Mouse (Mus musculus): ENCODE data around the gene Ly6g6e.
A peak's percentile ranks its signal among the peaks of the same experiment; 100 is the strongest.

Gene Ly6g6e

DNA sequence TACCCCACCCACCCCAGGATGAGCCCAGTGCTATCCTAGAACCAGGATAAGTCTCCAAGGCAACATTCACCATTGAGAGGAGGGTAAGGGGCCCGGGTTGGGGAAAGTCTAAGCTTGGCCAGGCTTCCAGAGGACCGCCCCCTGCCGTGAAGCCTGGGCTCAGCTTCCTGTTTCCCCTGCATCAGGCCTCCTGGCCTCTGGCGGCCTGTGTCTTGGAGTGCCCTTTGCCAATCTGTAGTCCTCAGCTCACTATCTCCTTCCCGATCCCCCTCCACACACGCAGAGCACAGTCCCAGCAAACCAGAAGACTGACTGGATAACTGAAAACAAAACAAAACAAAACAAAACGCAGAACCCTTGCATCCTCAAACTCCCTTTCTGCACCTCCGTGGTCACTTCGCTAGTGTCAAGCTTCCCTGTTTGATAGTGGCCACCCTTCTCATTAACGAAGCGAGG, 27.1 kb upstream of the Ly6g6e start, which contains the start of gene Clic1:
Gene Clic1 (plus strand): TSS at position 406 of the 456 bp plus-strand sequence.
- DNase-seq (ENCODE audit: low spot score) = peak; percentile 81

DNA sequence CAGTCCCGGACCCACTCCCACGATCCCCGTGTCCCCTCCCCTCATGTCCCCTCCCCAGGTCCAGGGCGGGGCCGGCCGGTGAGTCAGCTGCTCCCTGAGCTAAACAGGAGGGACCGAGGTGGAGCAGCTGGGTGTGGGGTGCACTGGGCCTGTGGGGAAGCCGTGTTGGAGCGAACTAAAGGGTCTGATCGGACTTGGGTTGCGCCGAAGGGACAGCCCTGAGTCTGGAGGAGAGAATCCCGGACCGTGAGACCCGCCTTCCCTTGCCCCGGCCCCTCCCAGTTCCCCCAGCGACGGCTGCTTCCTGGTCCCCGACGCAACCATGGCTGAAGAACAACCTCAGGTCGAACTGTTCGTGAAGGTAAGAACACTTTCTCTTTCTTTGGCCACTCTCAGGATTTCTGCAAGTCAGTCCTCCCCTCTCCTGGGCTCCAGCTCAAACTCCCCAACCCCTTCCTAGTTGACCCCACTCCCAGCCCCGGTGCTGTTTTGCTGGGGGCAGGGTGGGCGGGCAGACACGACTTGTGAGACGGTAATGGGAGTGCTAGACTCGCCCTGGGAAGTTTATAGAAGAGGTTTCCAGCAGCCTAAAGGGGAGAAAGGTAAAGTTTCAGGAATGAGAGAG, 26.5 kb upstream of the Ly6g6e start:
- peak; percentile 85 for DNase-seq (ENCODE audit: low spot score)

DNA sequence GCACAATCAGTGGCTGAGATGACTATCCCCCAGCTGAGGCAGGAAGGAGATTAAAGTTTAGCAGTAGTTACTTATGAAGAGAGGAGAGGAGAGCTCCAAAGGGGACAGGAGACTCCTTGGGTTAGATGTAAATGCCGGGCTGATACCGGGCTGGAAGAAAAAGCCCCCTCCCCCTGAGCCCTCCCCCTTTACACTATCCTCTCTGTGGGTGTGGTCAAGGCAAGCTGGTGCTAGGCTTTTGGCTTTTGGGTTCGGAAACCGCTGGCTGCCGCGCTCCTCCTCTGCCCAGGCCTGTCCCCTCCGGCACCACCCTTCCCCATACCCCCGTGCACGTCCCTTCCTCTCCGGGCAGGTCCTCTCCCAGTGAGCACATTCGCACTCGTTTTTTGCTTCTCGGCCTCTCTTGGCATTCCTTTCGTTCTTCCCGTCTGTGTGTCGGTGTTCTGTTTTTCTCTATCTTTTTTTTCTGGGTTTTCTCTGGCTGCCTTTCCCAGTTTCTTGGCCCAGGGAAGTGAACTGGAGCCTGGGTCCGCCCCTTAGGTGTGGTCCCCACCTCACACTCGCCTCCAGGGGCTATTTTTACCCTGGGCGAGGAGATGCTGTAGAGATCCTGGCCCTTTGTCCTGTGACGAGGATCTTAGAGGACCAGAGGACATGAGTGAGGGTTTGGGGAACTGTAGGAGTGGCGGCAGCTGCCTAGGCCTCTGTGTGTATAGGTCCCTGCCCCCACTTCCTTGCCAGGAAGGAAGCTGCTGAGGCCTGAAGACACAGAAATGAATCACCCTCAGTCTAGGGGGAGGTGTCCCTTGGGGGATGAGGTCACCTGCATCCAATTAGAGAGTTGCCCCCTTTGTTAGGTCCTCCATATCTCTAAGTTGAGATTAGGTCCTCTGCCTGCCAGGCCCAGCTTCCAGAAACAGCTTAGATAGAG, 25.3 kb upstream of the Ly6g6e start:
- DNase-seq (ENCODE audit: low spot score) = peak; percentile 85

DNA sequence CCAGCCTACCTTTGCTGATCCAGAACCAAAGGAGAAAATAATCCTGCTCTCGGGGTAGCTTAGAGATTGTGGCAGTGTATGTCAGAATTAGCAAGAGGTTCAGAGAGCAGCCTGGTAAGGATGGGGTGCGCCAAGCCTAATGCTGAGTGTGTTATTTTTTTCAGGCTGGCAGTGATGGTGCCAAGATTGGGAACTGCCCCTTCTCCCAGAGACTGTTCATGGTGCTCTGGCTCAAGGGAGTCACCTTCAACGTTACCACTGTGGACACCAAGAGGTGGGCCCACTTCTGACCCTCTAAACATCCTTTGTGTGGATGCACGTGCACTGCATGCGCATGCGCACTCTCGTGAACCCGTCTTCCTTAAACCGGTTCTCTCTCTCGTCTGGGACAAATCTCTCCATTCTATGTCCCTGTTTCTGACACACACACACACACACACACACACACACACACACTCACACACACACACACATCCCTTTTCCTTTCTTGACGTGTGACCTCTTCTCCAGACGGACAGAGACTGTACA, 24.4 kb upstream of the Ly6g6e start:
- DNase-seq (ENCODE audit: low spot score) = no peak

DNA sequence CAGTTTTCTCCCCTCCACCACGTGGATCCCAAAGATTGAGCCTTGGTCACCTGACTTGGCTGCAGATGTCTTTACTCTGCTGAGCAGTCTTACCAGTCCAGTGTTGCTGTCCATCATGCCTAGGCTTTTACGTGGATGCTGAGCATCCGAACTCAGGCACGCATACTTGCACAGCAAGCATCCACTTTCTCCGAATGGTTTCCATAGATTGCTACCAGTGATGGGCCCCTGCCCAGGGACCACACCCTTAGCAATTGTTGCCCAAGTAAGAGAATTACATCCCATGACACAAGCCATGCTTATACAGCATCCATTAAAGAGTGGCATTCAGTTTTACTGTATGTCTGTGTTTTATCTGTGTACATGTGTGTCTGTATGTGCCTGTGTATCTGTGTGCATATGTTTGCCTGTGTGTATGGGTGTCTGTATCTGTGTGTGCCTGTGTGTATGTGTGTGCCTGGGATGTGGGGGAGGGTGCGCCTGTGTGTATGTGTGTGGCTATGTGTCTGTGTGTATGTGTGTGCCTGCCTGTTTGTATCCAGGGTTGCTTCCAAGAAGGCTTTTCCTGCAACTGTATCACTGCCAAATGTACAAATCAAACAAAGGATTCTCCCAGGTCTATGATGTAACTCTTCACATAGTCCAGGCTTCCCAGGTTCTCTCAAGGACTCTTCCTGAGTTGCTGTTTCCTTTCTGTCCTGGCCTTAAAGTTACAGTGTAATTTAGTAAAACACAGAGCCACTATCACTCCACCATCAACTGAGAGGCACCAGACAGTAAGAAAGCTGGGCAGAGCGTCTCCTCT, 20.8 kb upstream of the Ly6g6e start:
- DNase-seq (ENCODE audit: low spot score) = no peak

DNA sequence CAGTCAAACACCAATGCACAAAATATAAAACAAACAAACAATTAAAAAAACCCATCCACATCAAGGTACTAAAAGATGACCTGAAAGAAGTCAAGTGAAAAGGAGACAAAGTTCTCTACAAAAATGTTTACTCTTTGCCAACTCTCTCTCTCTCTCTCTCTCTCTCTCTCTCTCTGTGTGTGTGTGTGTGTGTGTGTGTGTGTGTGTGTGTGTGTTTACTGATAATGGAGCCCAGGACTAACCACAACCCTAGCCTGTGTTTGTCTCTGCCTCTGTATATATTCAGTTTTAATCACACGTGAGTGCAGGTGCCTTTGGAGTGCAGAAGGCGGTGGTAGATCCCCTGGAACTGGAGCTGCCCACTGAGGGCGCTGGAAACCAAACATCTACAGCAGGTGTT, 19.6 kb upstream of the Ly6g6e start:
- DNase-seq (ENCODE audit: low spot score) = no peak

DNA sequence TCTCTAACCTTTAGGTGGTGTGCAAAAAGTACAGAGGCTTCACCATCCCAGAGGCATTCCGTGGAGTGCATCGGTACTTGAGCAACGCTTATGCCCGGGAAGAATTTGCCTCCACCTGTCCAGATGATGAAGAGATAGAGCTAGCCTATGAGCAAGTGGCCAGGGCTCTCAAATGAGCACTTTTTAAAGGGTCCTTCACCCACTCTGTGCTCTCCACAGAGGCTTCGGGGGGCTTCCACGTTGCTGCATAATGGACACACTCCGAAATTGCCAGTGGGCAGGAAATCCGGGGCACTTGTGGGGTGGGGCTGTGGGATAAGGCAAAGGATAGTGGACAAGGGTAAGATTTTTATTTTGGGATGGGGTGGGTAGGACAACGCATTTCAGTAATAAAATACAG, 18.4 kb upstream of the Ly6g6e start:
- no peak for DNase-seq (ENCODE audit: low spot score)

DNA sequence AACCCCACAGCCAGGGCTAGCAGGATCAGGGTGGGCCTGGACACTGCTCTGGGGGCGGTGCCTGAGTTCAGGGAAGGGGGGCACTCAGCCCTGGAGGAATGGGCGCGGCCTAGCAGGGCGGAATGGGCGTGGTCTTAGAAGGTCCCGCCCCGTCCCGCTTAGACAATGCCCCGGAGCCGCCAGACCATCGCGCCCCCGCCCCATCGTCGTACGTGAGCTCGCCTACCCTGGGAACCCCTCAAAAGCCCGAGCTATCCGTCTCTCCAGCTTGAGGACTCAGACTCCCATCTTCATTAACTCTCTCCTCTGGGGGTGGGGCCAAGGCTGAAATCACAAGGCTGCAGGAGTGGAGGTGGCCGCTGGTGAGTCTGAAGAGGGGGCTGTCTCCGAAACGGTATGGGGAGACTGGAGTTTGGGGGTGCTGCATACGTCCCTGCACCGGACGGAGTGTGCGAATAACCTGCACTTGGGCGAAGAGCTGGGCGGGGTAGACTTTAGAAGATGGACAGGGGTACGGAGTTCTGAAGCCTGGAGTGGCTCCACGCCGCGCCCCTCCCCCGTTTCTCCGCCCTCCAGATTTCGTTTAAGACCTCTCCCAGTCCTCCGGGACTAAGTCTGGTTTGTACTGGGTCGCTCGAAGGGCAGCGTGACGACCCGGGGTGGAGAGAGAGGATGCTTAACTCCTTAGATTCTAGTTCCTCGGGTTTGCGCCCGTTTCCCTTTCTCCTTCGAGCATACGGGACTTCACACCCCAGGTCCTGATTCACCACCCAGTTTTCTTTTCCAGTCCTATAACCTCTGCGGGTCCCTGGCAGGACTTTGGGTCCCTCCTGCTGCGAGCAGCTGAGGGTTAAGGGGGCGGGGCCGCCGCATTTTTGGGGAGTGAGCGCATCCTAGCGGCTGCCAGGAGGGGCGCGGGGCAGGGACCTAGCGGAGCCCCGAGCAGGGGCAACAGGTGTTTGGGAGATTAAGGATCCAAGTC, 17.5 kb upstream of the Ly6g6e start, which contains the start of gene Ddah2:
Gene Ddah2 (plus strand): TSS at position 125 of the 982 bp plus-strand sequence.
- DNase-seq (ENCODE audit: low spot score) = peak; percentile 90

DNA sequence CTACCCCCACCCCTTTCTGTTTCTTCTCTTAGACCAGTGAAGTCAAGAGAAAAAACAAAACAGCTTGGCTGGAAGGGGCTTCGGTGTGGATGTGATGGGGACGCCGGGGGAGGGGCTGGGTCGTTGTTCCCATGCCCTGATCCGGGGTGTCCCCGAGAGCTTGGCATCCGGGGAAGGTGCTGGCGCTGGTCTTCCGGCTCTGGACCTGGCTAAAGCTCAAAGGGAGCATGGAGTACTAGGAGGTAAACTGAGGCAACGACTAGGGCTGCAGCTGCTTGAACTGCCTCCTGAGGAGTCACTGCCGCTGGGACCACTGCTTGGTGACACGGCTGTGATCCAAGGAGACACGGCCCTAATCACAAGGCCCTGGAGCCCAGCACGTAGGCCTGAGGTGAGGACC, 16.6 kb upstream of the Ly6g6e start:
- no peak for DNase-seq (ENCODE audit: low spot score)

DNA sequence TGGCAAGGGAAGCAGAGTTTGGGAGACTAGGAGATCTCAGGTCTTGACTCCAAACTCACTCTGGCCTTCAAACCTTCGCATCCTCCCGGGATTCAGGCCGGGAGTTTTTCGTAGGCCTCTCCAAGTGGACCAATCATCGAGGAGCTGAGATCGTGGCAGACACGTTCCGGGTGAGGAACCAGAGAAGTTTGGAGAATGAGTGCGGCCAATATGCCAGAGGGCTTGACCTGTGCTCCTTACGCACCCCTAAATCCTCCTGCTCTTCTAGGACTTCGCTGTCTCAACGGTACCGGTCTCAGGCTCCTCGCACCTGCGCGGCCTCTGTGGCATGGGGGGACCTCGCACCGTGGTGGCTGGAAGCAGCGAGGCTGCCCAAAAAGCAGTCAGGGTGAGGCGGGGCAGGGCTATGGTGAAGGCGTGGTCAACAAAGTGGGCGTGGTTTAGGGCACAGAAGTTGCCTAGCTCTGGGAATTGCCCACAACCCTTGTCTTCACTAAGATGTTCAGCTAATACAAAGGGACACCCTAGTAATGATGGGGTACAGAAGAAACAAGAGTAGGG, 15.9 kb upstream of the Ly6g6e start:
- no peak for DNase-seq (ENCODE audit: low spot score)

DNA sequence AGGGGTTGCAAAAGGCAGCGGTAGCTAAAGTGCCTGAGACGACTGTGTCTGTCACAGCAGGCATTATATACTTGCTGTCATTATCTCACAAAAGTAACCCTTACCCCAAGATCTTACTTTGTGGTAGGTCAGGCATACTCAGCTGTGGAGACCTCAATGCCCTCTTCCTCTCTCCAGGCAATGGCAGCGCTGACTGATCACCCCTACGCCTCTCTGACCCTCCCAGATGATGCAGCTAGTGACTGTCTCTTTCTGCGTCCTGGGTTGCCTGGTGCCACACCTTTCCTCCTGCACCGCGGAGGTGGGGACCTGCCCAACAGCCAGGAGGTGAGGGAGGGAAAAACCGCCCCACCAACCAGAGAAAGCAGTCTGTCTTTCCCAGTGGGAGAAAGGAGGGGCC, 15.4 kb upstream of the Ly6g6e start:
- no peak for DNase-seq (ENCODE audit: low spot score)

DNA sequence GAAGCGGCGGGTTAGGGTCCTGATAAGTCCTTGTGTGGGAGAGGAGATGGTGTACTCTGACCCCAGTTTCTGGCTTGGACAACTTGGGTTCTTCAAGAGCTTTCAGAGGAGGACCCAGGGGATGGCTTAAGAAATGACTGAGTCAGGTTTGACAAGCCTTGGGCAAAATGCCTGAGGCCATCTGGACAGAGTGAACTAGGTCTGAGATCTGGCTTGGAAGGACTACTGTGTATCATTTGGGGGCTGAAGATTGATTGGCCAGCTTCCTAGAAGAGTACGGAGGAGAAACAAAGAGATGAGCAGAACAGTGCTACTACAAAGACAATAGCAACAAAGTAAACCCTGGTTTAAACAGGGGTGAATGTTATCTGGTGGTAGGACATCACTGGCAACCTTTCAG, 13.2 kb upstream of the Ly6g6e start:
- DNase-seq (ENCODE audit: low spot score) = no peak

DNA sequence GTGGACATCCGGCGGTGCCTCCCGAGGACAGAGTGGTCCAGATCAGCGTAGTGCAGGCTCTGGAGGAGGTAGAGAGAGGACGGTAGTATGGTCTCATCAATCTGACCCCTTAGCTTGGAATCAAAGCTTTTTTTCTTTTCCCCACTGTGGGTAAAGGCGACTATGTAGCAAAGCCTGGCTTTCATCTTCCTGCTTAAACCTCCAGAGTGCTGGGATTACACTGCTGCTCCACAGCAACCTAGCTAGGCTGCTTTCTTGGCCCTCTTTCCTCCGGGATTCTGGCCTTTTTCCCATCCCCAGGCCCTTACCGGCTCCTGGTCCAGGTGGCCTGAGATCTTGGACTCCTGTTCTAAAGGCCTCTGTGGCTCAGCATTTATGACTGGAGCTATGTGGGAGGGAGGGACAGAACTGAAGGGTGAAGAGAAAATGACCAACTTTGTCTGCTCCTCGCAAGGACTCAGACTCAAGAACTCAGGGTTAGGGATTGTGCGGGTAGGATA, 12.3 kb upstream of the Ly6g6e start:
- DNase-seq (ENCODE audit: low spot score) = no peak

DNA sequence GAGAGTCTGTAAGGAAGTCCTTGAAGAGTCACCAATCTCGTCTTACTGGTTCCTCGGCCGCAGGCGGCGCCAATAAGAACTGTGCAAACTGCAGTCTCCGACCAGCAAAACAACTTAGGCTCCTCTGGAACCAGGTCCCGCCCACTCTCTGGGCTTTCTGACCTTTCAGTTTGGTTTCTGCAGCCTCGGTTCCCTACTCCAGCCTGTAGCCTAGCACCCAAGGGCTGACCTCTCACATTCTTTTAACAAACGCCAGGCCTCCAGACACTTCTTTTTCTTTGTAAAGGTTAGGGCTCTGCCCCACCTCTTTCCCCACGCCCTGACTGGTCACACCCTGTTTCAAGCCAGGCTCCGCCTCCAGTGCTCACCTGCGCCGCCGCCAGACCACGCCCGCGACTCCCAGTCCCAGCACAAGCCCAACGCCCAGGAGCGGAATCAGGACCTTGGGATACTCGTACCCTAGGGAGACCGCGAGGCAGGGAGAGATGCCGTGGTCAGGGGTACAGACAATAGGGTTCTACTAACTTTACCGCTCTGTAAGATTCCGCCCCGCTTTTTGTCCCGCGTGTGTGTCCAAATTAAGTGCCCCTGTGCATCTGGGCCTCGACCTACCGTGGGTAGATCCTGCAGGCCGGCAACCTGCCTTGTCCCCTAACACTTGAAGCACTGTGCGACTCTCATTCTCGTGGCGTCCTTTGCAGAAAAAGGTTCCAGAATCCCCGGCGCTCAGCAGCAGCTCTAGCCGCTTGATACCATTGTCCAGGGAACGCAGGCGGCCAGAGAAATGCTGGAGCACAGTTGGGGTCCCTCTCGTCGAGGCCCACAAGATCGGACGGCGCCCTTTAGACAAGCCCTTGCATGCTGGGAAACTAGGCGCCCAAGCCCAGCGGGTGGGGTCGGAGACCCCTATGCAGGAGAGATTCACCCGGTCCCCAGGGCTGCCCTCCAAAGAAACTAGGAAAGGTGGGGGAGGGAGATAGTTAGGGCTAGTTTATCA, 11.5 kb upstream of the Ly6g6e start, which contains the start of gene Ly6g6c:
Gene Ly6g6c (plus strand): TSS at position 438 of the 997 bp plus-strand sequence.
- peak; percentile 77 for DNase-seq (ENCODE audit: low spot score)

DNA sequence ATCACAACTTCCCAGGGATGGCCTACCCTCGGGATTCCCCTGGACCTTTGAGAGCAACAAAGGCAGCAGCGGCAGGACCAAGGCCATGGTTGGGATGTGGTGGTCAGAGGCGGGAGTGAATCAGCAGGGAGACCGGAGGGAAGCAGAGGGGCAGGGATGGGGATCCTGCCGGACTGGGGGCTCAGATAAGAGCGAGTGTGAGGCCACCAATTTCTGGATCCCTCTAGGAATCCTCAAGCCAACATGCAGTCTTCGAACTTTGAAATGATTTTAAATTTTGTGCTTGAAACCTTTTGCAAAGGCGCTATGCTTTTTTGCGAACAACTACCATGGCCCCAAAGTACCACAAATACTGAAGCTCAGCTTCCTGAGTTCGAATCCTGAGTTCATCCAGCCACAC, 10.6 kb upstream of the Ly6g6e start, which contains the start of gene Mpig6b:
Gene Mpig6b (minus strand): TSS at position 101 of the 400 bp plus-strand sequence.
- DNase-seq (ENCODE audit: low spot score) = no peak

DNA sequence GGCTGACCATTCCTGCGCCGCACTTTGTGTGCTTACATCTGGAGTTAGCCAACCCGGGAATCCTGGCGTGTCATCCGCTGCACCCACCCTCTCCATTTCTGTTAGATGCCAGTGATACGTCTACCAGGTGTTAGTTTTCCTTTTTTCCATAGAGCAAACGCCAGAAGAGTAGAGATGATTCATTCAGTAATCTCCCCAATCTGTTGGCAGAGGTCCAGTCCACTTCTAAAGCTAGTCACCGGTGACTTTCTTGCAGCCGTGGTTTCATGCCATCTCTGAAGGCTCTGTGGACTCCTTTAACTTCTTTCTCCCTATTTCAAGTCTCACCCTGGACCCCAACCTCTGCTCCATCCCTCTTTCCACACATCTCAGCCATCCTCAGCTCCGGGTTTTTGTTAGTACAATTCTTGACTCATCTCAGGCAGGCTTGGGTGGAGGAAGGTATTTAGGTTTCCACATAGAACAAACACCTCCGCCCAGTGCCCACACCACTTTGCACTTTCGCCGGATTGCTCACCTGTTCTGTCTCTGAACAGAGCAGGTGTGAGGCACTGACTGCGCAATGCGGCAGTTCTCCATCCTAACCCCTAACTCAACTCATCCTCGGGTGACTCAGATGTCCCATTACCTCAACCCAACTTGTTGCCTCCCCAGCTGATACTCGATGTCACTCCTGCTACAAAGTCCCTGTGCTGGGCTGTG, 8.3 kb upstream of the Ly6g6e start:
- DNase-seq (ENCODE audit: low spot score) = no peak

DNA sequence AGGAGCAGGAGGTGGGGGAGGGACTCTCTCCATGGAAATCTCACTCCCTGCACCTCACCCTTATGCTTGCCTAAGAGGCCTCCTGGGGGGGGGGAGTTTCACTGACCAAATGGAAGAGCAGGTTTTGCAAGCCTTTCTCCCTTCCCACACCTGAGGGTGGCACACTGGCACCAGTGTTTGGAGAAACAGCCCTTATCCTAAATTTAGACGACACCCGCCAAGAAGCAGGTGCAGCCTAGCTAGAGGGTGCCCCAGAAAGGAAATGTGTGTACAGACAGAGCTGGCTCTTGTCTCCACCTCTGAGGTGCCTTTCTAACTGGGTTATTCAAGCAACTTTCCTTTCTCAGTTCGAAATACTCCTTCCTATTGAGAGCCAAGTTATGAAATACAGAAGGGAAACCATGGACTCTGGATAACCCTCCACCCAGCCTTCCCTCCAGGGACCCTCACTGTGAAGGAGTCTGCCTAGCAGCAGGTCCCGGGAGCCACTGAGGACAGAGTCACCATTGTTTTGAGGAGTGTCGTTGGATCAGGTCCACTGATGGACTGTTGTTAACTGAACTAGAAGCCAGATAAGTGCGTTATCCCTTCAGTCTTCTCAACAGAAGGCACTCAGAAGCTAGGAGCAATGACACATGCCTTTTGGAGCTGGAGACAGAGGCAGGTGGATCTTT, 6.0 kb upstream of the Ly6g6e start:
- DNase-seq (ENCODE audit: low spot score) = no peak

DNA sequence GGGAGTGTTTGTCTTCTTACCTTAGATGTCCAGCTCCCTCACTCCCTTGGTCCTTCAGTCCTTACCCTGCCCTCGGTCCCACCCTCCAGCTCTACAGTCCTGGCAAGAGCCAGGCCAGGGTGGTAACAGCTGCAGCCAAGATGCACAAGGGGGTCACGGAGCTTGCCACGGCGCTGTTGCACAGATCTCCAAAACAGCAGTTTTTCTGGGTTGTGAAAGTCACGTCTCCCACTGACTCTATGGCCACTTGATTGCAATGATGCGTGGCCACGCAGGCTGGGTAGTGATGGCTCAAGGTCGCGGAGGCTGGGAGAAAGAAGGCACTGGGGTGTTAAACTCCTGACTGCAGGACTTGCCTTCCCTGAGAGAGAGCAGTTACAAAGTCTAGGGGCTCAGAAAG, 5.2 kb upstream of the Ly6g6e start:
- DNase-seq (ENCODE audit: low spot score) = no peak
